Mouse (Mus musculus): Measurements from ENCODE around the gene Hpca.
A peak's percentile ranks its signal among the peaks of the same experiment; 100 is the strongest.

Gene Hpca

GRCm38 (mm10) chr4:129108624-129109023 lies 13.2 kb downstream of the Hpca start:
- DNase-seq (ENCODE audit: low read depth, low spot score) = no peak

GRCm38 (mm10) chr4:129107348-129107899 lies 14.4 kb downstream of the Hpca start:
- no peak for DNase-seq (ENCODE audit: low read depth, low spot score)

GRCm38 (mm10) chr4:129106073-129106472 lies 15.8 kb downstream of the Hpca start:
- DNase-seq (ENCODE audit: low read depth, low spot score) = no peak

- no peak for DNase-seq (ENCODE audit: low read depth, low spot score)
Measured at GRCm38 (mm10) chr4:129105356-129105755, 16.5 kb downstream of the Hpca start, which contains the start of gene Tmem54. TSS of gene Tmem54 (plus strand) at chr4:129105548.

- DNase-seq (ENCODE audit: low read depth, low spot score) = no peak
Measured at GRCm38 (mm10) chr4:129102133-129102829, 19.6 kb downstream of the Hpca start.

GRCm38 (mm10) chr4:129097006-129097405 lies 24.8 kb downstream of the Hpca start:
- DNase-seq (ENCODE audit: low read depth, low spot score) = no peak

- no peak for DNase-seq (ENCODE audit: low read depth, low spot score)
Measured at GRCm38 (mm10) chr4:129095276-129095675, 26.6 kb downstream of the Hpca start.

GRCm38 (mm10) chr4:129087850-129088249 lies 34.0 kb downstream of the Hpca start:
- no peak for DNase-seq (ENCODE audit: low read depth, low spot score)

- DNase-seq (ENCODE audit: low read depth, low spot score) = peak; percentile 36
Measured at GRCm38 (mm10) chr4:129086078-129086477, 35.8 kb downstream of the Hpca start.

GRCm38 (mm10) chr4:129084896-129085295 lies 36.9 kb downstream of the Hpca start:
- no peak for DNase-seq (ENCODE audit: low read depth, low spot score)

- DNase-seq (ENCODE audit: low read depth, low spot score) = peak; percentile 52
Measured at GRCm38 (mm10) chr4:129082379-129083115, 39.3 kb downstream of the Hpca start.

GRCm38 (mm10) chr4:129081939-129082338 lies 39.9 kb downstream of the Hpca start:
- no peak for DNase-seq (ENCODE audit: low read depth, low spot score)

GRCm38 (mm10) chr4:129081512-129081911 lies 40.3 kb downstream of the Hpca start:
- peak; percentile 32 for DNase-seq (ENCODE audit: low read depth, low spot score)

- no peak for DNase-seq (ENCODE audit: low read depth, low spot score)
Measured at GRCm38 (mm10) chr4:129081041-129081440, 40.8 kb downstream of the Hpca start.

GRCm38 (mm10) chr4:129079126-129079525 lies 42.7 kb downstream of the Hpca start:
- DNase-seq (ENCODE audit: low read depth, low spot score) = no peak

- DNase-seq (ENCODE audit: low read depth, low spot score) = no peak
Measured at GRCm38 (mm10) chr4:129068848-129069247, 53.0 kb downstream of the Hpca start.

- no peak for DNase-seq (ENCODE audit: low read depth, low spot score)
Measured at GRCm38 (mm10) chr4:129067638-129068415, 54.0 kb downstream of the Hpca start.

GRCm38 (mm10) chr4:129065688-129066236 lies 56.1 kb downstream of the Hpca start:
- DNase-seq (ENCODE audit: low read depth, low spot score) = no peak

GRCm38 (mm10) chr4:129062281-129063075 lies 59.4 kb downstream of the Hpca start:
- DNase-seq (ENCODE audit: low read depth, low spot score) = no peak

Data from skeletal muscle tissue, adult 2 months (tissue).